Mouse (Mus musculus): ENCODE results near the gene Prkd1.

DNA sequence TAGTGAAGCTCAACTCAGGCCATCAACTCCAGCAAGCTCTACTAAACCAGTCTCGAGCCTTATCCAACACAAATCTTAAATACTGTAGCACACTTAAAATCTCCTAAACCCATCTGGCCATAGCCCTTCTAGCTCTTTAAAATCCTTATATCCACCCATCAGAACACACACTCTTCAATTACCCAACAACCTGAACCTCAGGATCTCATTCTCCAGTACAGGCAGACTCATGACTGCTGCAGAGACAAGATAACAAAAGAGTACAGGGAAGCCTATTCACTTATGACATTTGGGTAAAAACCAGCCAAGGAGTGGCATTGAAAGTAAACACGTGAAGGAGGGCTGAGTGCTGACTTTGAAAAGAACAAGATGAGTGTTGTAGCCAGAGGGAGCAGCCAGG lies 55.4 kb downstream of the Prkd1 start:
- TF ChIP-seq CTCF (IDR thresholded peaks at IDR 0.05; ENCODE audit: insufficient read depth, low read length) (no peak), POLR2A (IDR thresholded peaks at IDR 0.05; ENCODE audit: borderline replicate concordance, extremely low read depth, low read depth, low read length) (no peak)

All from lung, adult 2 months (tissue).